Mouse (Mus musculus) cerebellum, adult 9-10 months (tissue): ENCODE data around the gene Ffar2.
"Not testable (repeated sequence)": the region's sequence is repeated elsewhere in the genome, so short reads cannot be mapped to it uniquely, and the experiment has no call there.

ENCODE experiments used
- DNase-seq: peaks from one replicate; pipeline ENCODE4 v3.0.0; 2022

Ffar2 gene

GRCm38 (mm10) chr7:30823675-30824074, at the start of gene Ffar2:
Gene Ffar2, minus strand, starts transcription at chr7:30823775.
- no peak for DNase-seq

GRCm38 (mm10) chr7:30873083-30873482, 49.5 kb upstream of the Ffar2 start:
- peak; percentile 68 for DNase-seq

GRCm38 (mm10) chr7:30863386-30863785, 39.8 kb upstream of the Ffar2 start:
- DNase-seq: no peak

GRCm38 (mm10) chr7:30861464-30861863, 37.9 kb upstream of the Ffar2 start, which contains the start of gene Ffar1:
Gene Ffar1, minus strand, starts transcription at chr7:30861564.
- no peak for DNase-seq

- peak; percentile 32 for DNase-seq
Measured at GRCm38 (mm10) chr7:30859635-30860402, 36.2 kb upstream of the Ffar2 start.

GRCm38 (mm10) chr7:30859290-30859634, 35.7 kb upstream of the Ffar2 start:
- DNase-seq: peak; percentile 36

- no peak for DNase-seq
Measured at GRCm38 (mm10) chr7:30857746-30858145, 34.2 kb upstream of the Ffar2 start.

- no peak for DNase-seq
Measured at GRCm38 (mm10) chr7:30856078-30856477, 32.5 kb upstream of the Ffar2 start, which contains the start of gene Ffar3. Gene Ffar3, minus strand, starts transcription at chr7:30856178.

GRCm38 (mm10) chr7:30851421-30851820, 27.8 kb upstream of the Ffar2 start:
- DNase-seq: no peak

- DNase-seq: no peak
Measured at GRCm38 (mm10) chr7:30847934-30848333, 24.4 kb upstream of the Ffar2 start.

- no peak for DNase-seq
Measured at GRCm38 (mm10) chr7:30847386-30847785, 23.8 kb upstream of the Ffar2 start.

GRCm38 (mm10) chr7:30846505-30847053, 23.0 kb upstream of the Ffar2 start:
- no peak for DNase-seq

- DNase-seq: no peak
Measured at GRCm38 (mm10) chr7:30844676-30845297, 21.2 kb upstream of the Ffar2 start.

- DNase-seq: no peak
Measured at GRCm38 (mm10) chr7:30842092-30842491, 18.5 kb upstream of the Ffar2 start.

GRCm38 (mm10) chr7:30841379-30841778, 17.8 kb upstream of the Ffar2 start:
- DNase-seq: no peak

- no peak for DNase-seq
Measured at GRCm38 (mm10) chr7:30840306-30840705, 16.7 kb upstream of the Ffar2 start.

GRCm38 (mm10) chr7:30837277-30837676, 13.7 kb upstream of the Ffar2 start:
- DNase-seq: no peak

GRCm38 (mm10) chr7:30832684-30833083, 9.1 kb upstream of the Ffar2 start:
- DNase-seq: not testable (repeated sequence)

- no peak for DNase-seq
Measured at GRCm38 (mm10) chr7:30832261-30832660, 8.7 kb upstream of the Ffar2 start.

- no peak for DNase-seq
Measured at GRCm38 (mm10) chr7:30829428-30829827, 5.9 kb upstream of the Ffar2 start.

GRCm38 (mm10) chr7:30828871-30829270, 5.3 kb upstream of the Ffar2 start:
- not testable (repeated sequence) for DNase-seq

GRCm38 (mm10) chr7:30826660-30827059, 3.1 kb upstream of the Ffar2 start:
- DNase-seq: no peak

GRCm38 (mm10) chr7:30824306-30824705, 731 bp upstream of the Ffar2 start:
- DNase-seq: no peak

GRCm38 (mm10) chr7:30821532-30821931, 2.0 kb downstream of the Ffar2 start:
- DNase-seq: no peak
